In genomic region chr2:31530201-31530600, GRCm38 (mm10) we compare ENCODE assay signal across 29 mouse cellular contexts. TPM values are rescaled to one million over a fixed set of nuclear protein-coding genes. Genes with fewer than 3 reads are reported as not detected.
DNase-seq lines count a peak whose midpoint lies in the region; ATAC-seq and TF ChIP-seq lines count a peak whose summit lies in the region.
"Had no signal": no experiment of that assay in that cellular context is flagged by ENCODE, and none has a peak within 500 bp of the region (broad histone marks: within the 10 kb centered on the region; RNA-seq: fewer than 3 reads in every experiment).

No protein-coding gene starts in this region.

- H3K9ac ChIP-seq in neural tube, embryonic 15.5 days (replicated peaks) = no peak overlapping the region
- H3K9ac ChIP-seq in liver, embryonic 14.5 days (replicated peaks) = no peak overlapping the region
- H3K9ac ChIP-seq: embryonic facial prominence, embryonic 15.5 days; forebrain, embryonic 12.5 days; forebrain, postnatal 0 days; intestine, embryonic 15.5 days; limb, embryonic 13.5 days; lung, embryonic 14.5 days; midbrain, embryonic 12.5 days had no signal

- intact Hi-C loops in left cerebral cortex, postnatal 25 days (cut with DNase I) = loop anchor here (10.0 kb wide), 1 partner anchor 185 kb away; no protein-coding TSS in a partner anchor
- intact Hi-C loops in left cerebral cortex, postnatal 10 days (cut with DNase I) = no loop called here

- no peak overlapping the region for H3K4me3 ChIP-seq in neural tube, embryonic 15.5 days (replicated peaks)
- no peak overlapping the region for H3K4me3 ChIP-seq in liver, embryonic 14.5 days (ENCODE audit: insufficient read depth in 1 of 2, low read depth in 2 of 2, low read length in 2 of 2)
- H3K4me3 ChIP-seq: embryonic facial prominence, embryonic 15.5 days; forebrain, embryonic 12.5 days; intestine, embryonic 15.5 days; limb, embryonic 13.5 days; midbrain, embryonic 12.5 days had no signal

- H3K27me3 ChIP-seq in neural tube, embryonic 15.5 days (replicated peaks) = peaks cover 24% of the 10 kb centered on the region
- no peaks in the 10 kb centered on the region for H3K27me3 ChIP-seq in liver, embryonic 14.5 days (ENCODE audit: control insufficient read depth, insufficient read depth, low read length)
- H3K27me3 ChIP-seq: embryonic facial prominence, embryonic 15.5 days; intestine, embryonic 15.5 days; limb, embryonic 13.5 days had no signal

- 62% methylated on average over 5 of the region's 5 CpGs for WGBS in neural tube, embryonic 15.5 days
- WGBS in liver, embryonic 14.5 days (ENCODE audit: insufficient replicate concordance) = 55% methylated on average over 5 of the region's 5 CpGs

- no peaks in the 10 kb centered on the region for H3K4me1 ChIP-seq in neural tube, embryonic 15.5 days
- H3K4me1 ChIP-seq in liver, embryonic 14.5 days (replicated peaks; ENCODE audit: control insufficient read depth in 2 of 2, insufficient read depth in 2 of 2, low read length in 1 of 2) = no peaks in the 10 kb centered on the region
- H3K4me1 ChIP-seq: embryonic facial prominence, embryonic 15.5 days; intestine, embryonic 15.5 days had no signal

- no peak for TF ChIP-seq EP300 in liver, embryonic 14.5 days (IDR thresholded peaks at IDR 0.05; ENCODE audit: low read depth)

- H3K36me3 ChIP-seq in neural tube, embryonic 15.5 days = no peaks in the 10 kb centered on the region
- H3K36me3 ChIP-seq in liver, embryonic 14.5 days (replicated peaks; ENCODE audit: control insufficient read depth, insufficient read depth, low read depth) = no peaks in the 10 kb centered on the region
- H3K36me3 ChIP-seq: embryonic facial prominence, embryonic 15.5 days; forebrain, embryonic 12.5 days; intestine, embryonic 15.5 days; limb, embryonic 13.5 days; midbrain, embryonic 12.5 days had no signal

- no peak for TF ChIP-seq CTCF in liver, embryonic 14.5 days (IDR thresholded peaks at IDR 0.05; ENCODE audit: low read depth)

- no peak for ATAC-seq in neural tube, embryonic 15.5 days (ENCODE audit: low FRiP score)
- ATAC-seq in liver, embryonic 14.5 days (ENCODE audit: insufficient read depth) = peak; percentile 51; the same call in 1 of the 2 replicates
- ATAC-seq: activated CD4-positive, CD25-positive, alpha-beta regulatory T cell, adult 4 months; forebrain, postnatal 0 days; hindbrain, postnatal 0 days; intestine, embryonic 15.5 days had no signal

- H3K27ac ChIP-seq in neural tube, embryonic 15.5 days (replicated peaks) = no peak overlapping the region
- H3K27ac ChIP-seq in liver, embryonic 14.5 days = no peak overlapping the region
- H3K27ac ChIP-seq: embryonic facial prominence, embryonic 15.5 days; forebrain, embryonic 12.5 days; hindbrain, postnatal 0 days; intestine, embryonic 15.5 days; limb, embryonic 13.5 days; midbrain, embryonic 12.5 days had no signal

- no peaks in the 10 kb centered on the region for H3K9me3 ChIP-seq in neural tube, embryonic 15.5 days (replicated peaks)
- H3K9me3 ChIP-seq in liver, embryonic 14.5 days (ENCODE audit: control insufficient read depth, low read length) = no peaks in the 10 kb centered on the region
- H3K9me3 ChIP-seq: embryonic facial prominence, embryonic 15.5 days; forebrain, embryonic 12.5 days; intestine, embryonic 15.5 days; limb, embryonic 13.5 days; midbrain, embryonic 12.5 days had no signal

- peak; percentile 32 for DNase-seq in neural tube, embryonic 10.5 days (ENCODE audit: extremely low spot score, low spot score)
- peak; percentile 50 for DNase-seq in liver
- peak; percentile 19 to 34 (median 23) for DNase-seq in liver, embryonic 14.5 days (ENCODE audit: low read depth in 3 of 3, low spot score in 3 of 3)
- DNase-seq in left cerebral cortex, adult 9 months (ENCODE audit: low spot score in 2 of 2) = no peak
- DNase-seq in spleen, postnatal 14 days (ENCODE audit: low spot score in 2 of 2) = no peak
- DNase-seq in left cerebral cortex, postnatal 25 days (ENCODE audit: low spot score in 2 of 2) = no peak
- DNase-seq in left cerebral cortex, postnatal 10 days (ENCODE audit: extremely low spot score in 1 of 2, low spot score in 2 of 2) = no peak
- DNase-seq: adrenal gland, adult 2 months; adrenal gland, postnatal 36 days; cerebellum, adult 18-20 months; cerebellum, postnatal 10 days; forebrain, postnatal 0 days; heart, postnatal 14 days; kidney, adult 2 months; kidney, postnatal 4 days; layer of hippocampus, postnatal 36 days; lung, embryonic 14.5 days; lung, postnatal 14 days; retina, postnatal 1 day; right cerebral cortex, postnatal 14 days; thymus, postnatal 14 days had no signal

- H3K4me2 ChIP-seq in neural tube, embryonic 15.5 days = no peak overlapping the region
- no peak overlapping the region for H3K4me2 ChIP-seq in liver, embryonic 14.5 days (ENCODE audit: low read depth)
- H3K4me2 ChIP-seq: embryonic facial prominence, embryonic 15.5 days; forebrain, embryonic 12.5 days; intestine, embryonic 15.5 days; limb, embryonic 13.5 days; lung, embryonic 14.5 days; midbrain, embryonic 12.5 days had no signal

RNA-seq across cellular contexts. Expression of gene Fubp3, which starts 42.2 kb away (rescaled TPM):
- polyA plus RNA-seq in neural tube, embryonic 15.5 days (2015; fragmentation: Nextera tagmentation; extraction: Ambion mirVana) = 44.9 and 51.3 TPM in 2 replicates
- 11.6 and 14.0 TPM in 2 replicates for polyA plus RNA-seq in liver, embryonic 14.5 days (2012; rRNA removed)
- polyA plus RNA-seq in liver, embryonic 14.5 days (2014; fragmentation: Nextera tagmentation; extraction: Ambion mirVana) = 19.0 and 22.1 TPM in 2 replicates
- total RNA-seq in left cerebral cortex, postnatal 25 days (2021) = 10 to 100 TPM; 42.4 to 43.1 TPM
- 10 to 100 TPM; 43.0 to 45.6 TPM for total RNA-seq in left cerebral cortex, postnatal 10 days (2021)

Comparison
In these comparisons a context has a peak if more than half of its experiments do, and no peak if none do; other contexts are left out.
1. DNase-seq: peak in neural tube, embryonic 10.5 days (single experiment), liver (single experiment) and liver, embryonic 14.5 days (3 of 3); none in left cerebral cortex, adult 9 months (0 of 2), spleen, postnatal 14 days (0 of 2), left cerebral cortex, postnatal 25 days (0 of 2) and left cerebral cortex, postnatal 10 days (0 of 2).